In the genomic region with DNA sequence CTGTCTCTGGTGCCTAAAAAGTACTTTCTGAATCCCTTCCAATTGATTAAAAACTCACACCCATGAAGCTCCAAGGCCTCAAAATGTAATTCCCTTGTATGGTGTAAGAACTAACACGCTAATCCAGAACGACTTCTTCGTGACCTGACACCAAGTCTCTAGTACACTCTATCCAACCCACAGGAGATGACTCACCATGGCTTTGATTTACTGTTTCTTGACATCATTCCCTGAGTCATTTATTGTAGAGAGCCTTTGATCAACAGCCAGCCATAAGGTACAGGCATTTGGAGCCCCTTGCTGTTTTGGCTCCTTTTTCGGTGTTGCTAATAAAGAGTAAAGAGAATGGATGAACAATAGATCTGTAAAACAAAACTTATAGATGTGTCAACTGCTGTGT, we compare ENCODE assay signal across 21 mouse cellular contexts.
A peak's percentile ranks its signal among the peaks of the same experiment; 100 is the strongest.
DNase-seq lines count a peak whose midpoint lies in the region; TF ChIP-seq lines count a peak whose summit lies in the region.
"Had no signal": no experiment of that assay in that cellular context is flagged by ENCODE, and none has a peak within 500 bp of the region (broad histone marks: within the 10 kb centered on the region; RNA-seq: fewer than 3 reads in every experiment).

No protein-coding gene starts in this region.

- no peak overlapping the region for H3ac ChIP-seq in C2C12 (ENCODE audit: control insufficient read depth, insufficient read length, low read depth)

- H3K79me2 ChIP-seq in C2C12 (ENCODE audit: control insufficient read depth, insufficient read depth), result no peaks in the 10 kb centered on the region

- peak; percentile 23 for DNase-seq in 3T3-L1 (ENCODE audit: low read depth, low spot score)
- peak; percentile 35 for DNase-seq in adrenal gland, postnatal 10 days
- peak; percentile 2 for DNase-seq in mesoderm, embryonic 11.5 days (ENCODE audit: low read depth, low spot score)
- DNase-seq in kidney, adult 8-10 months, result no peak
- DNase-seq in thymus, postnatal 0 days (ENCODE audit: low spot score), result no peak
- no peak for DNase-seq in cerebellum, adult 9-11 months
- DNase-seq: cerebellum, adult 2 months; cerebellum, postnatal 36 days; embryo, embryonic 11 days; gastrocnemius, postnatal 14 days; heart, adult 18-20 months; heart, postnatal 14 days; kidney, postnatal 4 days; liver, postnatal 0 days; thymus, postnatal 25 days had no signal

- no peaks in the 10 kb centered on the region for H3K27me3 ChIP-seq in C2C12 (ENCODE audit: control insufficient read depth, insufficient read depth, insufficient read length)
- H3K27me3 ChIP-seq: embryonic facial prominence, embryonic 15.5 days; forebrain, embryonic 15.5 days; heart, embryonic 13.5 days; hindbrain, embryonic 12.5 days; midbrain, embryonic 12.5 days had no signal

- TF ChIP-seq CTCF in C2C12 (IDR thresholded peaks at IDR 0.05; ENCODE audit: control insufficient read depth, insufficient read depth, insufficient read length), result no peak

- H3K36me3 ChIP-seq in C2C12 (ENCODE audit: control insufficient read depth, insufficient read depth), result no peaks in the 10 kb centered on the region
- H3K36me3 ChIP-seq: embryonic facial prominence, embryonic 15.5 days; forebrain, embryonic 15.5 days; heart, embryonic 13.5 days; hindbrain, embryonic 12.5 days; midbrain, embryonic 12.5 days had no signal

- no peak overlapping the region for H3K4me3 ChIP-seq in C2C12 (ENCODE audit: insufficient read depth, poor library complexity, severe bottlenecking)
- H3K4me3 ChIP-seq: embryonic facial prominence, embryonic 15.5 days; forebrain, embryonic 15.5 days; heart, embryonic 13.5 days; hindbrain, embryonic 12.5 days; midbrain, embryonic 12.5 days had no signal

- H3K79me3 ChIP-seq in C2C12 (ENCODE audit: low read depth), result no peaks in the 10 kb centered on the region

TF ChIP-seq in C2C12, 6 proteins besides CTCF, POLR2A, EP300 and RAD21:
- TF ChIP-seq FOSL1 (IDR thresholded peaks at IDR 0.05; ENCODE audit: insufficient read depth, low read length, poor library complexity, severe bottlenecking), result peak; percentile 86
- TF ChIP-seq MAX (IDR thresholded peaks at IDR 0.05), result no peak
- TF ChIP-seq USF1 (IDR thresholded peaks at IDR 0.05; ENCODE audit: low read depth), result no peak
- TF ChIP-seq MYOD1 (IDR thresholded peaks at IDR 0.05; ENCODE audit: control insufficient read depth, insufficient read length, low read depth), result no peak

Comparison
In these comparisons a context has a peak if more than half of its experiments do, and no peak if none do; other contexts are left out.
1. DNase-seq: peak in 3T3-L1 (single experiment), adrenal gland, postnatal 10 days (single experiment) and mesoderm, embryonic 11.5 days (single experiment); none in kidney, adult 8-10 months (0 of 2), thymus, postnatal 0 days (single experiment) and cerebellum, adult 9-11 months (single experiment).